Mouse (Mus musculus): ENCODE results near the gene Grwd1.

The Grwd1 gene

DNA sequence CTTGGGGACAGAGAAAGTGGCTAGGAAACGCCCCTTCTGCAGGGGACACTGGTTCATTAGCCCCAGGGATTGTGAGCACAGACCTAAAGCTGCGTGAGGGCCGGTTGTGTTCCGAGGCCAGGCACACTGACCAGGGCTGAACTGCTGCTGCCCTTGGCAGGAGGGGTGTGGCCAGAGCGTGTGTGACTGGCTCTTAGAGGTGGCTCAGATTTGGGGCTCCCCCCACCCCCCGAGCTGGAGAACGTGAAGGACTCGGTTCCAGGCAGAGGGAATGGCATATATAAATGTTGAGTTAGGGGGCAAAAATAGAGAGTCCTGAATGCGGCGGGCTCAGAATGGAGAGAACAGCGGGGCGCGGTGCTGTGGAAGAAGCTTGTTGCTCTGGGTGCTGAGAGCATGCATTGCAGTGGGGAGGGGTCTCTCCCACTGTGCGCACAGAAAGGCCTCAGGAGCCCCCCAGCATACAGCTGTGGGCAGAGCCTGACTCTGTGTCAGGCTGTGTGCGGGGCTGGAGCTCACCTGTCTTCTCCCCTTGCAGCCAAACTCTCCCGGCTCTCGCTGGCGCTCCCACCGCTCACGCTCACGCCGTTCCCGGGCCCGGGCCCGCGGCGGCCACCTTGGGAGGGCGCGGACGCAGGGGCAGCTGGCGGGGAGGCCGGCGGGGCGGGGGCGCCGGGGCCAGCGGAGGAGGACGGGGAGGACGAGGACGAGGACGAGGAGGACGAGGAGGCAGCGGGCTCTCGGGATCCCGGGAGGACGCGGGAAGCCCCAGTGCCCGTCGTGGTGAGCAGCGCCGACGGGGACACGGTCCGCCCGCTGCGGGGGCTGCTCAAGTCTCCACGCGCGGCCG lies 32.9 kb downstream of the Grwd1 start:
- DNase-seq, result no peak

DNA sequence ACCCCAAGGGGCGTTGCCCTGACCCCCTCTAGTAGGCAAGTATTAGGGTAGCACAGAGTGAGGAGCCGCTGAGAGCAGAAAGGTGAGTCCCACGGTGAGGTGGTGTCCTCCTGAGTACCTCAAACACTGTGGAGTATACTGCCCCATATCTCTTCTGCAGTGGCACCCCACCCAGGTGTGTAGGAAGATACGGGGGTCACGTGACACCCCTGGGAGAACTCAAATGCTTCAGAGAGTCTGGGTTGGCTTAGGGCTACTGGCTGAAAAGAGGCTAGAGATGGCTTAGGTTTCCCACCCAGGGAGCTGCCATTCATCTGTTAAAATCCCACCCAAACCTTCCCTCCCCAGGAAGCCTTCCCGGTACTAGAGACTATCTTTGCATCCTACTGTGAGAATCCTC lies 33.8 kb downstream of the Grwd1 start:
- peak; percentile 75 for DNase-seq

DNA sequence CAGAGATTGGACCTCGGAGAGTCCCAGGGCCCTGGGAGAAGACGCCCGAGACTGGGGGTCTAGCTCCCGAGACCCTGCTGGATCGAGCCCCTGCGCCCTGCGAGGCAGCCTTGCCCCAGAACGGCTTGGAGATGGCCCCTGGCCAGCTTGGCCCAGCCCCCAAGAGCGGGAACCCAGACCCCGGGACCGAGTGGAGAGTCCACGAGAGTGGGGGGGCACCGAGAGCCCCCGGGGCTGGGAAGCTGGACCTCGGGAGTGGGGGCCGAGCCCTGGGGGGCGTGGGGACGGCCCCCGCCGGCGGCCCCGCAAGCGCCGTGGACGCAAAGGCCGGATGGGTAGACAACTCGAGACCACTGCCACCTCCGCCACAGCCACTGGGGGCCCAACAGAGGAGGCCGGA lies 35.8 kb downstream of the Grwd1 start:
- no peak for DNase-seq

DNA sequence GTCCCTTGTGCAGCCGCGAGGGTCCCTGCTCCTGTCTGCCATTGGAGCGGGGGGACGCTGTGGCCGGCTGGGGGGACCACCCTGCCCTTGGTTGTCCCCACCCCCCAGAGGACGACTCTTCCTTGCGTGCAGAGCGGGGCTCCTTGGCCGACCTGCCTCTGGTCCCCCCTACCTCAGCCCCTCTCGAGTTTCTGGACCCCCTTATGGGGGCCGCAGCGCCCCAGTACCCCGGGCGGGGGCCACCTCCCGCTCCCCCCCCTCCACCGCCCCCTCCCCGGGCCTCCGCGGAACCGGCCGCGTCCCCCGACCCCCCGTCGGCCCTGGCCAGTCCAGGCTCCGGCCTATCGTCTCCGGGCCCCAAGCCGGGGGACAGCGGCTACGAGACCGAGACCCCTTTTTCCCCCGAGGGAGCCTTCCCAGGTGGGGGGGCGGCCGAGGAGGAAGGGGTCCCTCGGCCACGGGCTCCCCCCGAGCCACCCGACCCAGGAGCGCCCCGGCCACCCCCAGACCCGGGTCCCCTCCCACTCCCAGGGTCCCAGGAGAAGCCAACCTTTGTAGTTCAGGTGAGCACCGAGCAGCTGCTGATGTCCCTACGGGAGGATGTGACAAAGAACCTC lies 36.7 kb downstream of the Grwd1 start:
- DNase-seq, result no peak

DNA sequence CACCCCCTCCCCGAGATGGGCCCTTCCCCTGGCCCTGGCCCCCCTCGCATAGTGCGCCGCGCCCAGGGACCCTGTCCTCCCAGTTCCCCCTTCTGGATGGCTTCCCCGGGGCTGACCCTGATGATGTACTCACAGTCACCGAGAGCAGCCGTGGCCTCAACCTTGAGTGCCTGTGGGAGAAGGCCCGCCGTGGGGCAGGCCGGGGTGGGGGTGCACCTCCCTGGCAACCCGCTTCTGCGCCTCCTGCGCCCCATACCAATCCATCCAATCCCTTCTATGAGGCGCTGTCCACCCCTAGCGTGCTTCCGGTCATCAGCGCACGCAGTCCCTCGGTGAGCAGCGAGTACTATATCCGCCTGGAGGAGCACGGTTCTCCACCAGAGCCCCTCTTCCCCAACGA lies 37.5 kb downstream of the Grwd1 start:
- DNase-seq, result no peak

DNA sequence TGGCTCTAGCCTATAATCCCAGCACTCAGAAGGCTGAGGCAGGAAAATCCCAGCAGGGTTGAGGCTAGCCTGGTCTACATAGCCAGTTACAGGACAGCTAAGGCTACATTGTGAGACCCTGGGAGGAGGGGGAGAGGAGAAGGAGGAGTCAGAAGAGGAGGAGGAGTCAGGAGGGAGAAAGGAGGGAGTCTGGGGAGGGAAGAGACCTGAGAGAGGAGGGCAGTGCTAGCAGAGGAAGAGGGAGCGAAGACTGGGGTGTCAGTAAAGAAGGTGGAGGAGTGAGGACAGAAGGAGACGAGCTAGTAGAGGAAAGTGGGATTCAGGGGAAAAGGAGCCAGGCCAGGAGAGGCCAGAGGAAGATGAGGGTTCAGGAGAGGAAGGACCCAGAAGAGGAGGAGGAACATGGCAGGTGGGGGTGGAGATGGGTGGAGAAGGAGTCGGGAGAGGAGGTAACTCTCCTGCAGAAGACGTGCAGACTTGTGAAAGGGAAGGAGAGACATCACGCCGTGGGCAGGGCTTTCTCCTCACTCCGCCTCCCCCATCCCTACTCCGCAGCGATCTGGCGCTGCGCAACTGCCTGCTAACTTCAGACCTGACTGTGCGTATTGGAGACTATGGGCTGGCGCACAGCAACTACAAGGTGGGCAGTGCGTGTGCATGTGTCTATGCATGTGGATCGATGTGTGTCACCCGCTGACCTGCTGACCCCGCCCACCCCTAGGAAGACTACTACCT lies 38.8 kb downstream of the Grwd1 start:
- no peak for DNase-seq

DNA sequence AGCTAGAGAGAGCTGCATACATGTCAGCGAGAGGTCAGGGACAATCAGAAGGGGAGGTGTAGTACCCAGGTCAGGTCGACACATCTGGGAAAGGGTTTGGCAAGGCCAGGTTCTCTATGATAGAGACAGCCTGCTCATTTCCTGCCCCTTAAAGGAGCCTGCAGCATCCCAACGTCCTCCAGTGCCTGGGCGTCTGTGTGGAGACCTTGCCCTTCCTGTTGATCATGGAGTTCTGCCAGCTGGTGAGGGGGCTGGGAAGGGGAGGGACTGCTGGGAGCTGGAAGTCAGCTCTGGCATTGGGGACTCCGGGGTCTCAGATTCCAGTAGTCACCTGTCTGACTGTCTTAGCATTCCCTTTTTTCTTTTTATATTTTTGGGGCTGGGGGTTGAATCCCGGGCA lies 40.0 kb downstream of the Grwd1 start:
- peak; percentile 34 for DNase-seq

DNA sequence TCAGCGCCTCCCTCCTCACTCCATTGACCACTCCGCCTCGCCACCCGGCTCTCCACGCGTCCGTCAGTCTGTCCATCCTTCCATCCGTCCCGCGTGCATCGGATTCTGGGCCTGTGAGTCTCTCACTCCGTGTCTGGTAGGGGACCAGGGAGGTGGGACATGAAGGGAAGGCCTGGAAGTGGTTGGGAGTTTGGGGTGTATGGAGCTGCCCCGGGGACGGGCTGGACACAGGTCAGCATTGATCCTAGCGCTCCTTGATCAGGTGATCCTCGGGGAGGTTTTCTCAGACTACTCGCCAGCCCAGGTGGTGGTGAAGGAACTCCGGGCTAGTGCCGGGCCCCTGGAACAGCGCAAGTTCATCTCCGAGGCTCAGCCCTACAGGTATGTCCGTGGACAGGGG lies 43.1 kb downstream of the Grwd1 start:
- no peak for DNase-seq

DNA sequence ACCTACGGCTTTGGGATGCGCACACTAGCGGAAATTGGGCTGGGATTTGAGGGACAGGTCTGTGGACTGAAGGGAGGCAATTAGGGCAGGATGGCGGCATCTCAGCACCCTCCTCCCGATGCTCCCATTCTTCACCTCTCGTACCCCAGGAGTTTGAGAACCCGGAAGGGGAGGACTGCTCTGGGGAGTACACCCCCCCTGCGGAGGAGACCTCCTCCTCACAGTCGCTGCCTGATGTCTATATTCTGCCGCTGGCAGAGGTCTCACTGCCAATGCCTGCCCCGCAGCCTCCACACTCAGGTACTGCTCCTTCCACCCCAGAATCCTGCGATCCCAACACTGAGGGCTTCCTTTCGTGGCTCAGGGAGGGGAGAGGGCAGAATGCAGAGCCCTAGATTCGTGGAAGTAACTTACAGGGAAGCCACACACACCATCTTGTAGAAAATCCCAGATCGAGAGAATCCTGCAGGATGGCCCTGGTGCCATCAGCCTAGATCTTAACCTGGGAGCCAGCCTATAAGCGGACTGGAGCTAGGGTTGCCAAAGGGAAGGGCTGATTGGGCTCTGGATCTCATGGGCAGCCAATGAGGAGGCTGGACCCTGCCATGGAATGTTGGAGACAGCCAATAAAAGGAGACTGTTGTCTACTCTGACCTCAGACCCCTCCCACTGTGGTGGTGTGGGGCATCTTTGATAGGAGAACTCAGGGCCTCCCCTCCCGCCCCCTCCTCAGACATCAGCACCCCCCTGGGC lies 43.9 kb downstream of the Grwd1 start:
- DNase-seq, result peak; percentile 21

DNA sequence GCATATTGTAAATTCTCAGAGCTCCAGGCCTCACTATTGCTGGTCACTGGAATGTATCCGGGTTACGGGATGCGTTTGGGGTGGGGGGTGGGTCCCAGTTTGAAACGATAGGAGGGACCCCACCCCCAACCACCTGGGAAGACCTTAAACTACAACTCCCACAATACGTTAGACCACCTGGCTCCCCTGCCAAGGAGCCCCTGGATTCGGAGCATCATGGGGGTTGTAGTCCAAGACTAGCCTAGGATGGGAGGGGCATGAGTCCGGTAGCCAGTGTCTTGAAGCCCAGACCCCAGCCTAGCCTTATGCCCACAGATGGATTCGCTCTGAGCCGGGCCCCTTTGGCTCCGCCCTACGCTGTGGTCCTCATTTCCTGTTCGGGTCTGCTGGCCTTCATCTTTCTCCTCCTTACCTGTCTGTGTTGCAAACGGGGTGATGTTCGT lies 44.6 kb downstream of the Grwd1 start:
- DNase-seq, result no peak

DNA sequence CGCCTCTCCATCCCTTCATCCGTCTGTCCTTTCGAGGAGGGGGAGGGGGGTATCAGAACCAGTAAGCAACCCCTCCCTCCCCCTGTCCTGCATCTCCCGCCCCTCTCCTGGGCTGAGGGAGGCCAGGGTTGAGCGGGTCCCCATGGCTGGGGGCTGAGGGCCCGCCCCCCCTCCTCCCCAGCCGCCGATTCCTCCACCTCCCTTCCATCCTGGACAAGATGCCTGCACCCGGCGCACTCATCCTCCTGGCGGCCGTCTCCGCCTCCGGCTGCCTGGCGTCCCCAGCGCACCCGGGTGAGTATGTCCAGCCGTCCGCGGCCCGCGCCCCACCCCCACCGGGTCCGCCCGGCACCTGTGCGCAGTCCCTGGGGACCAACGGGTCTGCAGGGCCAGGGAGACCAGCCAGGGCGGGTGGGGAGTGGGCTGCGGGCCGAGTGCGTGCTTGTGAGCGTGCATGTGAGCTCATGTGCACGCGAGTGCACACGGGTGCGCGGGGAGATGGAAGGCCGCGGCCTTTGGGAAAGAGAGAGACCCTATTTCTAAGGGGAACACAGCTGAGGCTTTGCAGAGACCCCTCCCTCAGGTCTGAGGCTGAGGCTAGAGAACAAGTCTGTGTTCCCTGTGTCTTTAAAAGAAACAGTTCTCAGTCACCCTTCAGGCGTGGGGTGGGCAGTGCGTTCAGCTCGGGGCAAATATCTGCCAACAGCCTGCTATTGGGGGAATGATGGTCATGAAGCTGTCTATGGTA lies 45.2 kb downstream of the Grwd1 start:
- DNase-seq, result no peak

DNA sequence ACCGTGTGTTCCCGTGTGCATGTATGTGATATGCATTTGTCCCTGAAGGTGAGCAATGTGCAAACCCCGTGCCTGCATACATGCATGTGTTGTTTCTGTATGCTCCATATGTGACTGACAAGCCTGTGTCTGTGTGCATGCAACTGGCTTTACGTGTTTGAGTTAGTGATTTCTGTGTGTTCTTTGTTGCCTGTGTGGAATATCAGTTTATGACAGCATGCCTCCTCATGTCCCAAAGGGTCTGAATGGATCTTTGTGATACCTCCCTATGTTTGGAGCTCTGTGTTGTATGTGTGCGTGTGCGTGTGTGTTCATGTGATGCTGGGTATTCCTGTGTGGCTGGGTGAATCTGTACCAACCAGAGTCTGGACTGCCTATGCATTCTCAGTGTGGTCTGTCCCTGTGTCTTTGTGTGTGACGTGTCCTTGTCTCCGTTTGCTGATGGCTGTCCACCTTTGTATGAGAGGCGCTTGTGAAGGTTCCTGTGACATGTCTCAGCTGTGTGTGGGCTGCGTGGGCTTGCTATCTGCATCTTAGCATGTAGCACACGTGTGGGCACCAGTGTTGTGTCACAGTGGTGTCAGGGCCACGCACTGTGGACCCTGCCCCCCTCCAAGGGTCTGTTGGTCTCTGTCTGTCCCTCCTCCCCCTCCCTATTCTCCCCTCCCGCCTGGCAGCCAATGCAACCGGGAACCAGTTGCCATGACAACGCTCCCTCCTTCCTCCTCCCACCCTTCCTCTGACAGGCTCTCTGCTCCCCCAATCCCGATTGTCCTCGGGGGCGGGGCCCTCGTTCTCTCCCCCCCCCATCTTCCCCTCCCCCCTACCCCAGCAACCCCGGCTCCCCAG lies 46.0 kb downstream of the Grwd1 start, which contains the start of gene Sult2b1:
Sult2b1 (minus strand) TSS at position 146 of the 849 bp plus-strand sequence.
- DNase-seq, result peak; percentile 61

DNA sequence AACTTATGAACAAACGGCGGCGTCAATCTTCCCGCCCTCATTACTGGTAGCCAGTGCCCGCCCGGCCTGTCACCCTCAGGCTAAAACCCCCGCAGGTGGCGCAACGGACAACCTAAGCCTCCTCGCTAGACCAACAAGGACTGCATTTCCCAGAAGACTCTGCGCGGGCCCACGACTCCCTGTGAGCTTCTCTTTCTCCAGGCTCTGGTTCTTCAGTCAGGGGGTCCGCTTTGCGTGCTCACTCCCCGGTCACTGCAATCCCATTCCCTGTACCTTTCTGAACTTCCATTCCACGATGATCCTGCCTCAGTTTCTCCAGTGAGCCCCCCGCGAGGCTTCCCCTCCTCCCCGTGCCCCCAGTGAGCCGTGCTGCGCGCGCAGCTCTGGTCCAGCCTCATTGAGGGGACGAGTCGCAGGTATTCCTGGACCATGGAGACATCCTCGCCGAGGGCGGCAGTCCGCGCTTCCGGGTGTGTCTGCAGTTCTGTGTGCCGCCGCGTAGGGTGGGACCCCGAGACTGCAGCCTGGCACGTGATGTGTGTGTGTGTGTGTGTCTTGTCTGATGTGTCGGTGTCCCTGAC lies 47.1 kb downstream of the Grwd1 start, which contains the start of gene Lmtk3:
Lmtk3 (plus strand) TSS at position 228 of the 581 bp plus-strand sequence.
- DNase-seq, result peak; percentile 60

DNA sequence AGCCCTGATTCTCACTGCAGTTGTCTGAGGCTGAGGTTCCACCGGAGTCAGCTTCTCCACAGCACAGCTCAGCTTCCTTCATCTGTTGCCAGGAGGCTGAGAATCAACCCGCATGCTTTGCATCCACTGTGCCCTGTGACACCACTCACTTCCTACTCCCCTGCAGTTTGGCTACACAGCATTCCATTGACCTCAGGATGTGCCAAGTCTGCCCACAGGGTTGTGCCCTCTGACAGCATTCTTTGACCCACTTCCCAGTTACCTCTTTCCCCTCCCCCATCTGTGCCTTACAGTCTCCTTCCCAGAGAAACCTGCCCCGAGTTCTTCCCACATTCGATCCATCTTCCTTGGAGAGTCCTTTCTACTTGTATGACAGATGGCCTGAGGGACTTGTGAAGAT lies 48.5 kb downstream of the Grwd1 start:
- DNase-seq, result no peak

DNA sequence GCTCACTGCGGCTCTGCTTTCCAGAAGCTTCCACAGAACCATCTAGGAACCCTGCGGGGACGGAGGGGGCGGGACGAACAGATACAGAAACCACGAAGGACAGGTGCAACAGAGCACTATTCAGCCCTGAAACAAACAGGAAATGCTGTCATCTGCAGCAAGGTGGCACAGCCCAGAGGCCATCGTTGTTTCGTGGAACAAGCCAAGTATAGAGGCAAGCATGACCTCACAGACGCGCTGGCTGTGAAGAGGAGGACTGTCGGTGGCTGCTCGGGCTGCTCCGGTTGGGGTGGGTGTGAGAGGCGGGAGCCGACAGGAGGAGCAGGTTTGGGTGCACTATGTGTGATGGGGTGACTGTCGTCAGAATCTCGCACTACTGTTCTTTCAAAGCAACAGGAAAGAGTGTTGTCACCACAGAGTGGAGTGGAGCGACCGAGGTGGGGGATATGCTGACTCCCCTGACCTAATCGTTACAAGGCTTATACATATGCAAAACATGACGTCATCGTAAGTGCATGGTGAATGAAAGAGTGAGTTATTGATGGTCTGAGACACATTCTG lies 51.6 kb downstream of the Grwd1 start:
- DNase-seq, result no peak

DNA sequence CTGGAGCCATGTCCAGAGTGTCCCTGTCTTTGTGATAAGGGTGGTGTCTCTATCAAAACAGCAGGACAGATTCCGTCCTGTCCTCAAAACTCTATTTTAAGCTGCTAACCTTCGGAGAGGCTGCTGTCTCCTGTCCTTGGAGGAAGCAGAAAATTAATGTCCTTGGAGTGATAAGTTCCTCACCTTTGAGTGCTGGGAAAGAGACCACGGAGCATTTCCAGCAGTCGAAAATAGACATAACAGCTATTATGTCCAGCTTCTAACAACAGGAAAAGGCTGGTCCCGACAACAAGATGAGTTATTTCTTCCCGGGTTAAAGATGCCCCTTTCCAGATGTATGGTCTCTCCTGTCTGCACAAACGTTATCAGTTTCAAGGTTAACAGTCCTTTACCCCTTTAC lies 55.5 kb downstream of the Grwd1 start:
- DNase-seq, result no peak
